Mouse (Mus musculus): Measurements from ENCODE around the gene Pimreg.

The Pimreg gene

GRCm38 (mm10) chr11:72068026-72068425 is 26.2 kb downstream of the Pimreg start:
- DNase-seq: peak; percentile 56

- no peak for DNase-seq
Measured at GRCm38 (mm10) chr11:72070733-72071132, 28.9 kb downstream of the Pimreg start.

- DNase-seq: no peak
Measured at GRCm38 (mm10) chr11:72072331-72072905, 30.6 kb downstream of the Pimreg start.

GRCm38 (mm10) chr11:72074230-72074629 is 32.4 kb downstream of the Pimreg start:
- DNase-seq: no peak

GRCm38 (mm10) chr11:72078056-72078455 is 36.2 kb downstream of the Pimreg start:
- DNase-seq: no peak

GRCm38 (mm10) chr11:72078647-72079046 is 36.8 kb downstream of the Pimreg start:
- peak; percentile 52 for DNase-seq

- no peak for DNase-seq
Measured at GRCm38 (mm10) chr11:72080461-72080860, 38.6 kb downstream of the Pimreg start.

GRCm38 (mm10) chr11:72082601-72083000 is 40.8 kb downstream of the Pimreg start:
- DNase-seq: no peak

GRCm38 (mm10) chr11:72084337-72084736 is 42.5 kb downstream of the Pimreg start:
- DNase-seq: no peak

GRCm38 (mm10) chr11:72086251-72087046 is 44.6 kb downstream of the Pimreg start:
- no peak for DNase-seq

- DNase-seq: no peak
Measured at GRCm38 (mm10) chr11:72092390-72092789, 50.6 kb downstream of the Pimreg start.

- DNase-seq: no peak
Measured at GRCm38 (mm10) chr11:72094442-72094841, 52.6 kb downstream of the Pimreg start.

GRCm38 (mm10) chr11:72095994-72096393 is 54.2 kb downstream of the Pimreg start:
- no peak for DNase-seq

All from cerebellum, adult 8-10 months (tissue).